ENCODE assay signal across 15 mouse cellular contexts in genomic region chr5:51041541-51042217, GRCm38 (mm10).
DNase-seq lines count a peak whose midpoint lies in the region; ATAC-seq and TF ChIP-seq lines count a peak whose summit lies in the region.
"Had no signal": no experiment of that assay in that cellular context is flagged by ENCODE, and none has a peak within 500 bp of the region (broad histone marks: within the 10 kb centered on the region; RNA-seq: fewer than 3 reads in every experiment).

No protein-coding gene starts in this region.

- H3K9ac ChIP-seq in stomach, embryonic 16.5 days (ENCODE audit: low read length): no peak overlapping the region
- no peak overlapping the region for H3K9ac ChIP-seq in forebrain, embryonic 15.5 days (replicated peaks)
- H3K9ac ChIP-seq: heart, embryonic 12.5 days; hindbrain, embryonic 14.5 days; liver, embryonic 14.5 days had no signal

- peaks cover 8% of the 10 kb centered on the region for H3K4me1 ChIP-seq in kidney, adult 2 months (ENCODE audit: control insufficient read depth, insufficient read depth, low read length)
- no peaks in the 10 kb centered on the region for H3K4me1 ChIP-seq in stomach, embryonic 16.5 days (ENCODE audit: control insufficient read depth, insufficient read depth, low read length)
- H3K4me1 ChIP-seq in forebrain, embryonic 15.5 days: no peaks in the 10 kb centered on the region

- H3K4me3 ChIP-seq in kidney, adult 2 months (ENCODE audit: insufficient read depth, low read depth, low read length): no peak overlapping the region
- no peak overlapping the region for H3K4me3 ChIP-seq in stomach, embryonic 16.5 days (replicated peaks; ENCODE audit: low read length)
- no peak overlapping the region for H3K4me3 ChIP-seq in forebrain, embryonic 15.5 days
- H3K4me3 ChIP-seq: heart, embryonic 12.5 days had no signal

- 65% methylated on average over 6 of the region's 6 CpGs for WGBS in kidney, adult 2 months
- WGBS in stomach, embryonic 16.5 days: 76% methylated on average over 6 of the region's 6 CpGs
- 92% methylated on average over 6 of the region's 6 CpGs for WGBS in forebrain, embryonic 15.5 days

- peak; percentile 6 for DNase-seq in adrenal gland, adult 8-10 months
- no peak for DNase-seq in adrenal gland, adult 18-20 months (ENCODE audit: low spot score in 2 of 2)
- peak; percentile 1 for DNase-seq in ZHBTc4 (ENCODE audit: low read depth, low spot score)
- DNase-seq in kidney, adult 2 months: peak; percentile 70
- no peak for DNase-seq in B cell, adult 2 months
- no peak for DNase-seq in heart, postnatal 4 days
- DNase-seq: cerebellum, postnatal 36 days; lung, postnatal 36 days; midbrain, embryonic 14.5 days; thymus, postnatal 36 days had no signal

- no peak for TF ChIP-seq POLR2A in kidney, adult 2 months (IDR thresholded peaks at IDR 0.05; ENCODE audit: low read depth, low read length)

- H3K27ac ChIP-seq in kidney, adult 2 months (ENCODE audit: insufficient read depth, low read depth, low read length): peak overlapping the region; percentile 39; the same call in 1 of the 2 replicates
- peak overlapping the region; percentile 18; the same call in 1 of the 2 replicates for H3K27ac ChIP-seq in stomach, embryonic 16.5 days (ENCODE audit: low read length)
- no peak overlapping the region for H3K27ac ChIP-seq in forebrain, embryonic 15.5 days (replicated peaks)
- H3K27ac ChIP-seq: hindbrain, embryonic 14.5 days; liver, embryonic 14.5 days had no signal

- peak; percentile 54; the same call in 1 of the 2 replicates for ATAC-seq in stomach, embryonic 16.5 days (ENCODE audit: insufficient read depth, low FRiP score)
- no peak for ATAC-seq in forebrain, embryonic 15.5 days (replicated peaks)

- no peaks in the 10 kb centered on the region for H3K36me3 ChIP-seq in kidney, adult 2 months (ENCODE audit: control insufficient read depth, insufficient read depth, low read length)
- no peaks in the 10 kb centered on the region for H3K36me3 ChIP-seq in stomach, embryonic 16.5 days (ENCODE audit: control insufficient read depth, insufficient read depth, low read length)
- no peaks in the 10 kb centered on the region for H3K36me3 ChIP-seq in forebrain, embryonic 15.5 days
- H3K36me3 ChIP-seq: heart, embryonic 12.5 days had no signal

- H3K9me3 ChIP-seq in stomach, embryonic 16.5 days (replicated peaks; ENCODE audit: control insufficient read depth, low read length): no peaks in the 10 kb centered on the region
- H3K9me3 ChIP-seq in forebrain, embryonic 15.5 days: no peaks in the 10 kb centered on the region
- H3K9me3 ChIP-seq: heart, embryonic 12.5 days had no signal

- H3K4me2 ChIP-seq in stomach, embryonic 16.5 days (ENCODE audit: low read depth, low read length): 0 out of 2 replicates have a peak overlapping the region, but pooled peaks have one; percentile 2
- no peak overlapping the region for H3K4me2 ChIP-seq in forebrain, embryonic 15.5 days (replicated peaks)
- H3K4me2 ChIP-seq: heart, embryonic 12.5 days; hindbrain, embryonic 14.5 days had no signal

- H3K27me3 ChIP-seq in kidney, adult 2 months (replicated peaks; ENCODE audit: control insufficient read depth, insufficient read depth, low read length): no peaks in the 10 kb centered on the region
- no peaks in the 10 kb centered on the region for H3K27me3 ChIP-seq in stomach, embryonic 16.5 days (ENCODE audit: control insufficient read depth, insufficient read depth, low read length)
- H3K27me3 ChIP-seq in forebrain, embryonic 15.5 days: no peaks in the 10 kb centered on the region
- H3K27me3 ChIP-seq: heart, embryonic 12.5 days had no signal

- TF ChIP-seq CTCF in kidney, adult 2 months (conservative IDR thresholded peaks at IDR 0.05; ENCODE audit: insufficient read depth, insufficient read length, low read depth, low read length): no peak; the same call in 1 of the 2 replicates

Comparison
In these comparisons a context has a peak if more than half of its experiments do, and no peak if none do; other contexts are left out.
1. DNase-seq: peak in adrenal gland, adult 8-10 months (single experiment), ZHBTc4 (single experiment) and kidney, adult 2 months (single experiment); none in adrenal gland, adult 18-20 months (0 of 2), B cell, adult 2 months (0 of 2) and heart, postnatal 4 days (single experiment).